Mouse (Mus musculus) Muller cell, postnatal 12 days (primary cell): ENCODE data around the gene Lamp2.
"Not testable (repeated sequence)": the region's sequence is repeated elsewhere in the genome, so short reads cannot be mapped to it uniquely, and the experiment has no call there.

Source experiments
- DNase-seq: peaks from one replicate; pipeline ENCODE4 v3.0.0-alpha.2; 2015; ENCODE audit errors: inconsistent ontology term

Lamp2 gene

DNA sequence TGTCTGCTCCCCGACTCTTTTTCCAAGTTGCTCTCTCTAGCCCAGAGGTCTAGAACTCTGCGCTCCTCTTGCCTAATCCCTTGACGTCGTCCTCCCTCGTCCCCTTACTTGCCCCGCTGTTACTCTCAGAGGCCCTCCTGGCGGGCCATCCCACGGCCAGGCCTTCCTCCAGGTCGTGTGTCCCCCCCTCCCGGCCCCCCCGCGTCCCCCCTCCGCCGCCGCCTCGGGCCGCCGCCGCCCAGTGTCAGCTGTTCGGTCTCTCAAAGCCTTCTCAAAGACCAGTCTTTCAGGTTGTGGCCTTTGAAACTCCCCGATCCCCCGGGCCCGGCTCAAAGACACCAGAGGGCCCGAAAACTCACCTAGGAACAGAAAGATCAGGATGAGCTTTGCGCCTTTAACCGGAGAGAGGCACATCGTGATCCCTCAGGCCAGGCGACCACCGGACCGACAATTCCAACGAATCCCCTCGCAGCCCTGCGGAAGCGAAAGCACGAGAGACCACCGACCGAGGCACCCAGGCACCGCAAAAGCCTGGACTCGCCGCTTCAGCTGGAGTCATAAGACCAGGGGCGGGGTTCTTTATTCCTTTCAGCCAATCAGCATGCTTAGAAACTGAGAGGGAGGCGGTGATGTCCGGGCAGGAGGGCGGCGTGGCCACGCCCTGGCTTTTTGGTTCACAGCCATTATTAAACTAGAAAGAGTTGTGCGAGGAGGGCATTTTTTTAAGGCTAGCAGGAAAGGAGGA is at the start of gene Lamp2:
Lamp2 (minus strand) TSS at position 565 of the 745 bp plus-strand sequence.
- DNase-seq = peak; percentile 84

DNA sequence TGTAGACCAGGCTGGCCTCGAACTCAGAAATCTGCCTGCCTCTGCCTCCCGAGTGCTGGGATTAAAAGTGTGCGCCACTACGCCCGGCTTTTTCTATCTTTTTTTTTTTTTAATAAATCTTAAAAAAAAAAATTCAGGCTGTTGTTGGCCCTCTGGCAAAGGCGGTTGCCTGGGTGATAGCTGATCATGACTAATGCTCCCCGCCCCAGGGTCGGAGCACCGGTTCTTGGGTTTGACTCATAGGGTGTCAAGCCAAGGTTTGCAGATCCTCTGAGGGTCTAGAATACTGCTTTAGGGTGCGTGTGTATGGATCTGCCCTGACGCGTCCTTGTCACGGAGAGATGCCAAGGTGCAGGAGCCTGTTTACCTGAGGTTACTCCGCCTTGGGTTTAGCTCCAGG is 48.6 kb upstream of the Lamp2 start:
- no peak for DNase-seq

DNA sequence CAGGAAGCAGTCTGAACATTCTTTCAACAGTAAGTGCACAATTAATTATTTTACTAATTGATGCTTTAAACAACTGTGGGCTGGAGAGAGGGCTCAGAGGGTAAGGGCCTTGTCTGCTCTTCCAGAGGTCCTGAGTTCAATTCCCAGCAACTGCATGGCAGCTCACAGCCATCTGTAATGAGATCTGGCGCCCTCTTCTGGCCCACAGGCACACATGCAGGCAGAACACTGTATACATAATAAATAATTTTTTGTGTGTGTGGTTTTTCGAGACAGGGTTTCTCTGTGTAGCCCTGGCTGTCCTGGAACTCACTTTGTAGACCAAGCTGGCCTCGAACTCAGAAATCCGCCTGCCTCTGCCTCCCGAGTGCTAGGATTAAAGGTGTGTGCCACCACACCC is 45.9 kb upstream of the Lamp2 start:
- DNase-seq = not testable (repeated sequence)

DNA sequence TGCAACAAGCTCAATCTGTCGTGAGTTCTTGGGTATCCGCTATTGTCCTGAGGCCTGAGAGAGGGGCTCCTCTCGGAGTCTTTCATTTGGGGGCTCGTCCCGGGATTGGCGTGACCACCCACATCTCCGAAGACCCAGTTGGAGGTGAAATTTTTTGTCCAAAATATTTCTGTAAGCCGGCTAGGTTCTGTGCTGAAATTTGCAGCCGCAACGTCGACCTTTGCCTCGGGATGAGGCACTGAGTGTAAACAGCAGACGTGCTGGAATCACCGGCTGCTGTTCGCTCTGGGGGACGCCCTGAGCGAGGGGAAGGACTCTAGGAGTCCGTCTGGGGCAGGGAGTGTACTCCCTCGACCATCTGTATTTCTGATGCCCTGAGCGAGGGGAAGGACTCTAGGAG is 29.2 kb upstream of the Lamp2 start:
- DNase-seq = not testable (repeated sequence)

DNA sequence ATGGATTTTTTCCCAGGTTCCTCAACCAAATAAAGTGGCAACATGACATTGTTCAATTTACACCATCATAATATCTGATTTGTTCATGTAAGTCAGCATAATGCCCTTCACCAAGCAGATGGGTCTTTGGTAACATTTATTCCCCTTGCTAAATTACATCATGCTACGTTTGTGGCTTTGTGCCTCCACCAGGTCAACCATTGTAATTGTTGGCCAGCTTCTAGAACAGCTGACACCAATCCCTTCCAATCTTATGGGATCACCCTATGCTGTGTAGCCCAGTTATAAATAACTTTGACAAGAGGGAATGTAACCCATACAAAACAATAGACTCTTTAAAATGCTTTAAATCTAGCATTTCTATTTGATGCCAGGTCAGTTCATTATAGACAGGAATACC is 22.3 kb upstream of the Lamp2 start:
- DNase-seq = peak; percentile 48

DNA sequence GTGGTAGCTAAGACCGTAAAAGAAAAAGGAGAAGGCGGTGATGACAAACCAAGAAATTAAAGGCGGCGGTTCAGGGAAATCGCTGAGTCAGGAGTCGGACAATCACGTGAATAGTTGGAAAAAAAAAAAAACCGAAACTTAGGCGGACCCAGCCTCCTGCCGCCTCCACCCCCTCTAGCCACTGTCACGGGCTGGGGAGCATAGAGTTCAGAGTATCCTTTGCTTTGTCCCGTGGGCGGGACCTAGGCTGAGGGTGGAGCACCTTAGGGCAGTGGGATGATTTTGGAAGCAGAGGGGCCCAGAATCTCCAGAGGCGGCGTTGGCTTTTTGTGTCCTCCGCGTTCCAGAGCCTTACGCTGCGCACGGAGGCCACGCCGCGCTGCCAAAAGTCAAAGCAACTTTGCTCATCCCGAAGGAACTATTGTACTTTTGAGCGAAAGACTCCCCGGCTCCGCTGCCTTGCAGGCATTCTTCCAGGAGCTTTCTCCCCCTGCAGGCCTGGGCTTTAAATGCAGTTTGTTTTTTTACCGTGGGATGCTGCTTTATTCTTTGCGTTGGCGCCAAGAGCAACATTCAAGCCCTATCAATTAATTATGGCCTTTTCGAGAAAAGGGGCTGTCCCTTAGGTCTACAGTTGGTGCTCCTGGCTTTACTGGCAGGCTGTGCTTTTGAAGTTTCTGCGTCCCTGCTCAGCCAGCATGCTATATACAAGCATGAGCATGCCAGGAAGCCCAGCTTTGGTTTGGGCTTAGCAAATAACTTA is 17.5 kb upstream of the Lamp2 start:
- peak; percentile 91 for DNase-seq

DNA sequence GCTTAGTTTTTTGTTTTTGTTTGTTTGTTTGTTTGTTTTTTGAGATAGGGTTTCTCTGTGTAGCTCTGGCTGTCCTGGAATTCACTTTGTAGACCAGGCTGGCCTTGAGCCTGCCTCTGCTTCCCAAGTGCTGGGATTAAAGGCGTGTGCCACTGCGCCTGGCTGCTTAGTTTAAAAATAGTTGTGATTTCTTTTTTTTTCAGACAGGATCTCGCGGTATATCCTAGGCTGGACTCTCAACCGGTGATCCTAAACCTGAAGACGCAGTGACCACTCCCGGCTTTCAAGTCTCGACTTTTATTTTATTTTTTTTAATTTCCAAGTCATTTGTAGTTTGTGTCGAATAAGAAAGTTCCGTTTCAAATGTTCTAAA is 16.9 kb upstream of the Lamp2 start:
- DNase-seq = no peak

DNA sequence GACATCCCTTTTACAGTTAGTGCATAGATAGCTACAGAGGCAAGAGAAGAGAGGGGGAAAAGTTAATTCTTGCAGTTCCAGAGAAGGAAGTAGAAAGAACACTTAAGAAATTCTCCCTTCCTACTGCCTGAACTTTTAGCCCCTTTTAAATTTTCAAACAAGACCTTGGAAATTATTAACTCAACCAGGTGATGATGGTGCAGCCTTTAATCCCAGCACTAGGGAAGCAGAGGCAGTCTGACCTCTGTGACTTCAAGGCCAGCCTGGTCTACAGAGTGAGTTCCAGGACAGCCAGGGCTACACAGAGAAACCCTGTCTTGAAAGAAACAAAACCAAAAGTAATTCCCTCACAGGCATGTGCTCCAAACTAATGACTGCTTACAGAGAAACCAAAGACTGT is 10.0 kb upstream of the Lamp2 start:
- no peak for DNase-seq

DNA sequence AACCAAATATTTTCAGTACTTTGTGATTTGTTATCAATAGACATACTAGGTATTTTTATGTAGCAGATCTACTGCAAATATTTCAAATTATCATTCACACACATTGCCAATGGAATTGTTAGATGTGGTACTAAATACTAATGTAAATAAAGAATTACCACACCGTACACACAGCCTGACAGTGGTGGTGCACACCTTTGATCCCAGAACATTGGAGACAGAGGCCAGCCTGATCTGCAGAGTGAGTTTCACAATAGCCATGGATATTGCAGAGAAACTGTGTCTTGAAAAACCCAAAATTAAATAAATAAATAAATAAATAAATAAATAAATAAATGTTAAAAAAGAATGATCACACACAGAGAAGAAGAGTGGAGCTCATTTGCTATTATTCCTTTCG is 6.9 kb upstream of the Lamp2 start:
- DNase-seq = no peak

DNA sequence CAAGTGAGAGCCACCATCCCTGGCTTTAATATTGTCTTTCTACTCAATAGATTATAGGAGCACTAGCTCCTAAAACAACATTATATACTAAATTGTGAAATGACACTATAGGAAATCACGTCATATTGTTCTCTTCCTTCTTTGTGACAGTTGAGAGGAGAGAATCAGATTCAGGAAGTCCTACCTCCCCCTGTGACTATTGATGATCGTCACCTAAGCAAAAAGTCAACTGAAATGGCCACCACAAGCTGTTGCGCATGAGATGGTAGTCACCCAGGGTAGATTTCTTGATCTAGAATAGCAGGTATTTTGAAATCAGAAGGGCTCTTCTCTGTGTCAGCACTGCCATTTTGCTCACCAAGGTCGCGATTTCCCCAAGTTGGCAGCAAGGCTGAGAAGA is 5.8 kb upstream of the Lamp2 start:
- no peak for DNase-seq

DNA sequence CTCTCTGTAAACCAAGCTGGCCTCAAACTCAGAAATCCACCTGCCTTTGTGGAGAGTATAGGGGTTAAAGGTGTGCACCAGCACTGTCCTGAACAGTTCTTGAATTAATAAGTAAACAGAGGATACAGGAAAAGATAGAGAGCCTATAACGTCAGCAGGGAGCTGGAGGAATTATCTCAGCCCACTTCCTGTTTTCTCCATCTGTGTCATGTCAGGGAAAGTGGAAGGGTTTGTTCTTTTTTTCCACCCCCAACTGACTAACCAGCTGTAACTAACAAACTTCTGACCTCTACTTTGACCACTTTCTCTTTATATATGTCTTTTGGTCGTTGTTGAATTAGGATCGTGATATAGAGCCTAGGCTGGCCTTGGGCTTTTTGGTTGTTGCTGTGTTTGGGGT is 4.6 kb upstream of the Lamp2 start:
- no peak for DNase-seq

DNA sequence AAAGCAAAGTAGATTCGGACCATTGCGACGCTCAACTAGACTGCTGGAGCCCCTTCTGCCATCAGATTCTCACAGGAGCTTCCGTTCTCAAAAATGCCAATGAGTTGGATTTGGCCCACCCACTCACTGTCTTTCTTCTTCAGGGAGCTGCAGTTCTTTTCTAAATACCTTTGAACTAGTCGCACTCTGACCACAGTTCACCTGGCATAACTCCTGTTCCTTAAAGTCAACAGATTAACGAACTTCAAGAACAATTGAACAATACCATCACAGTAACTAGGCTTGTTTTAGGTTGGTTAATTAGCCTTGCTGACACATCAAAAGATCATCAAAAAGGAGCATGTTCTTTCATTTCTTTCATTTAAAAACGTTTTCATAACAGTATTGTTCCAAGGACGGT is 2.8 kb upstream of the Lamp2 start:
- DNase-seq = no peak

DNA sequence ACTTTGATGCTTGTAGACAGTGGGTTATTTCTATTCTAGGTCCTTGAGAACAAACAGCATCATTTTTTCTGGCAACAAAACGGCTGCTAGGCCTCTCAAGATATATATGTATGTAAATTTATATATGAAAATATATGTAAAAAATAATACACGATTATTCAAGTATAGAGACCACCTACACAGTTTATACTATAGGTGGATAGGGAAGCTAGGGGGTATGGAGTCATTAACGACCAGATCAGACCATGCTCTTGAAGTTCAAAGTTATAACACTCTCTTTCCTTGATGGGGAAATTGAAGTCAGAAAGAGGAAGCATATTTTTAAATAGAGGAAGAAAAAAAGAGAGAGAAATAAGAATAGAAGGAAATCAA is 367 bp upstream of the Lamp2 start:
- no peak for DNase-seq

DNA sequence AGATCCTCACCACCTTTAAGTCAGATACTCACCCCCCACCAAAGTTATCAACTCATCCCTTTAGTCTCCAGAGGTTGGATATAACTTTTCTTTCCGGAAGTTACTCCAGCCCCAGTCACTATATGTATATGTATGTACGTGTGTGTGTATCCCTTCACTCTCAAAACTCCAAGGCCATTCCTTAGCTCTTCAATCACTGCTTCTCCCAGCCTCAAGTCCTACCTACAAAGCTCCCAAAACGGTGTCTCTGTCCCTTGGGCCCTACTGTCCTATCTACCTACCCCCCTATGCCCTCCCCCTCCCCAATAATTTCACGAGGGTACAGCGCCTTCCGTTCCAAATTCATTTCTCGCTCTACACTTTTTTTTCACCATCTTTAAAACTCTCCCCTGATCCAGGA is 780 bp downstream of the Lamp2 start:
- DNase-seq = no peak

DNA sequence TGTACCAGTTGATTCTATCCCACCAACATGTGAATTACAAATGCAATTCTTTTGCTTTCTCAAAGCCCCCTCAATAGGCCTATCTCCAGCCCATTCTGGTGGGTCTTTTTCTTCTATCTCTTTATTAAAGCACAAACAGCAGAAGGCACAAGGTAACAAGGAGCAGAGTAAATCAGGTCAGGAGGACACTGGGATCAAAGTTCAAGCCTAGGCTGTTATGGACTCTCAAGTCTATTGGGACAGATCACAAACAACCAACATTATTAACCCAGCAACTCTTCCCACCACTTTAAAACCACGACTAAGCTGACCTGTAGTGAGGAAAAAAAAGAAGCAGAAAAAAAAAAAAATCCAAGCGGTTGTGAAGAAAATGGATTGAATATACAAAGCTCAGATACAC is 1.4 kb downstream of the Lamp2 start:
- no peak for DNase-seq

DNA sequence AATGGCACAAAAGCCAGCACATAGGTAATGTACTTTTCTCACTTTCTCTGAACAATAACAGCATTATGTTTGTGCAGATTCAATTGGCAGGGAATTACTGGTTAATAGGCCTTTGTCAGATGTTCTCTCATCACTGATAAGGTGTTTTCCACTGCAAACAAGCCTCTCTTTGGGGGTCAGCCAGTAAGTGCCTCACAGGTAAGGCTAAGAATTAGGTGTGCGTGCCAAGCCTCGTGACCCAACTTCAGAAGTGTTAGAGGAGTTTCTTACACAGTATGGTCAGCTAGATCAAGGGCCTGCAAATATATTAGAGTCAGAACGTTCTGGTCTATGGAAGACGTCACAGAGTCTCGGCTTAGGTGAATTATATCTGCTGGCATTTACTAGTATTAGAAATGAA is 2.3 kb downstream of the Lamp2 start:
- no peak for DNase-seq

DNA sequence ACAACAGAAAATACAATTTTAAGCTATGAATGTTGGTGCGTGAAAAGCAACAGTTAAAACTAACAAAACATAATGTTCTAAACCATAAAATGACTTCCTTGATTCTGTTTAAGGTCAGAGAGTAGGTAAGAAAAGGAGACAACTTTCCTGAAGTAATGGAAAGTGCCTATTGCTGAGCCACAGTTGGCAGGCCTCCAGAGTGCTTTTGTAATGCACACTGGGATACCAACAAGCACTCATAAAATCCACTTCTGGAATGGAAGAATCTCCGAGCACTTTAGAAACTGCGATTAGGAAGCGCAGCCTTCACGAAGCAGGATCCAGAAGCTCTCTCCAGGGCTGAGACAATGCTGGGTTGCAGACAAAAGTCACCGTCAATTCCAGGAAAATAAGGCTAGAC is 5.8 kb downstream of the Lamp2 start:
- no peak for DNase-seq

DNA sequence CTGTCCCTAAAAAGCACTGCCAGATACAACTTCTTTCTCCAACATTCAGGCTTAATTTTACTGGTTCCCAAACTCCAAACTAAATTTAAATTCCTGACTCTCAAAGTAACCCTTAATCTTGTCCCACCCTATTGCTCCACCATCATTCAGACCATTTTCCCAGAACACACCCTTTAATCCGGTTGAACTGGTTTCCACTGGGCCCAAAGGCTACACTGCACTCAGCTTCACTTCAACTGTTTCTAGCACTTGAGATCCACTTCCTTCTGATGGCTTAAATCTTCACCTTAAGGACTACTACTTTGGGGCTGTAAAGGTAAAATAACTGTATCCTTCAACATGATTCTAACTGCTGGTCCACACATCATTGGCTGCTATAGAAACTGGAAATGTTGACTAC is 10.5 kb downstream of the Lamp2 start:
- no peak for DNase-seq

DNA sequence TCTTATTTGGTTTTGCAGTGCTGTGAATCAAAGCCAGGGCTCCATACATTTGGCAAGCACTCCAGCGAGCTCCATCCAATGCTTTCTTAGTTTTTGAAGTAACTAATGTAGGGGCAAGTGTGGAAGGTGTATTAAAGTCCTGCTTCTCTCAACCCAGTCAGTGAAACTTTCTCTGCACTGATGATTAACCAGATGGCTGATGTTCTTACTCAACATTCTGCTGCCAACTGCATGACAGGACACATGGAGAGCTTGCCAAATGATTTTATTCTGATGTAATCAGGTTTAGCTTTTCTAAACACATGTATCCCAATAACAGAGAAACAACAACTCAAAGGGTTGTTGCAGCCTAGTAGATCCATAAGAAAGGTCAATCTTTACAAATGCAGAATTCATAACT is 13.8 kb downstream of the Lamp2 start:
- peak; percentile 16 for DNase-seq

DNA sequence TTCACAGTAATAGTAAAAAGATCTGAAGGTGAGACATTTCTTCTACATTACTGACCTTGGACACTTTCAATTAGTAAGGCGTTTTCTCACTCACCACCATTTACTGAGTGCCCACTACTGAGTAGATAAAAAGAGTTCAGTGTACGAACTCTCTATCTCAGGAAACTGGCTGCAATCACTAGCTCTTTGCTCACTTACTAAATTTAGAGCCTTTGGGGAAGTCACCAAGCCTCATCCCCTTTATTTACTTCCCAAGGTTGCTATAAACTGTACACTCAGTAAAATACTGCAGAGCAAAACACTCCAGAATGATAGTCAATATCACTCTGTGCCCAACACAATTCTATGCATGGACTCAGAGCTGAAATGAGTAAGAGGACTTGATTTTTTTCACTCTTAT is 16.6 kb downstream of the Lamp2 start:
- no peak for DNase-seq

DNA sequence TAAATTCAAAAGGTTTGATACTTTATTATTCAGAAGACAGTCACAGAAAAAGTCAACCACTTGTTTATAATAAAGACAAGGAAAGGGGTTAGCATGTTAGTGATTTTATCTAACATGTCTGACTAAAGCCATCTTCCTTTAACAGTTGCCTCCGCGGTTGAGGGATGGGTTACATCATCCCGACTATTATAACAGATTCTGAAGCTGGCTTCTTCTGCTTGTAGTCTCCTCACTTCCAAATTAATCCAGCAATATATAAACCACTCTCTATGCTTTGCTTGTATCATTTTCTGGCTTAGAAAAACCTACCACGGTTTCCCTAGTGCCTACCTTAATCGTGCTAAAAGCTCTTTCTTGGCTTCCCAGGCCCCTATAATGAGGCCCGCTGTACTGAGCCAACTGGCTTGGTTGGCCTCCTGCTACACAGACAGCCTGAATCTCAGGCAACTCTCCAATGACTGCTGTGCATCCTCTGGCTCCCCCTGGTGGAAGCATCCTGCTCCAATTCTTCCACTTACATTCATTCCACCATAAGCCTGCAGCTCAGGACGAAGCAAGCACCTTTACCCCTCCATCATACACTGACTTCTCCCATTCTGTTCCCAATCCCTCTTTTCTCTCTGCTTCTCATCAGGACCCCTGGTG is 18.0 kb downstream of the Lamp2 start:
- peak; percentile 59 for DNase-seq

DNA sequence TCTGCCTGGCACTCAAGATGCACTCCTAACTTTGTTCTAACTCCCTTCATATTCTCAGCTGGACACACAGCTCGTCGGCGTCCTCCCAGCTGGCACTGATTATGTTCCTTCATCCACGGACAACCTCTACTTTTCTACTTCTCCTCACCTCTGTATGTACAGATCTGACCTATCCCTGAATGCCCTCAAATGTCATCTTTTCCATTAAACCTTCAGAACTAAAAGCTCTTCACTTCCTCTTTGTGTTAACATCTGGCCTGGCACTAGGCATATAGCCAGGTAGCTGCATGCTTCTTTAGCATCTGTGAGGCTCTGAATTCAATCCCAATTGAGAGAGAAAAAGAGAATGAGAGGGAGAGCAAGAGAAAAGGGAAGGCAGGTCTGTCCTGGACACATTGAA is 26.8 kb downstream of the Lamp2 start:
- no peak for DNase-seq

DNA sequence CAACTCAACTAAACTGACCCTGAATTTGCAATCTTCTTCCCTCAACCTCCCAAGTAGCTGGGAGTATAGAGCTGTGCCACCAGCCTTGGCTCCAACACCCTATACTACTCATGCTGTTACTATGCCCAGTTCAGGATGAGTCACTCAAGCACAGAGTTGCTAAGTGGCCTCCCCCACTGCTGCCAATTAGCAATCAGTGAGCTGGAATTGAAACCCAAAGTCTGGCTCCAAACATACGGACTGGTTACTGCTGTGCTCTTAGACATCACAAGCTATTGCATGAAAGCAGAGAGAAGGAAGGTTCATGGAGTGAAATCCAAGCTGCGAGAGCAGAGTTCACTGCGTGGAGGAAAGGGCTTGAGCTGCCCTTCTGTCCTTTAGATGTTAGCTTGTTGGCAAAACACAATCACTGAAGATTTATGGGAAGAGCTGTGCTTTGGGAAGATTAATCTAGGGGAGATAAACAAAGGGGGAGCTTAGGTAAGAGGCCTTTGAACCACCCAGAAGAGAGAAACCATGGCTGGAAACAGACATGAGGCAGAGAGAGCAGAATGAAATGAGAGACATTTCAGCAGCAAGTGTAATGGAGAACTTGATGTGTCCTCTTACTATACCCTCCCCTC is 27.3 kb downstream of the Lamp2 start:
- DNase-seq = peak; percentile 76
